Mouse (Mus musculus): ENCODE measurements around the gene Ifi213. TPM values are rescaled to one million over a fixed set of nuclear protein-coding genes. Genes with fewer than 3 reads are reported as not detected.

The Ifi213 gene
- 100 to 1,000 TPM; 182 to 213 TPM for total RNA-seq (2023)

GRCm38 (mm10) chr1:173598838-173599494, at the start of gene Ifi213:
Gene Ifi213 (minus strand): TSS chr1:173599274.

GRCm38 (mm10) chr1:173630622-173631021, 31.5 kb upstream of the Ifi213 start, which contains the start of gene Ifi209:
Gene Ifi209 (plus strand): TSS chr1:173630917.

GRCm38 (mm10) chr1:173535791-173536190, 63.3 kb downstream of the Ifi213 start, which contains the start of gene Ifi214:
Gene Ifi214 (minus strand): TSS chr1:173535957.

Other genes starting within 250 kb of the Ifi213 start
- gene Aim2, start 248.4 kb downstream of the Ifi213 start, total RNA-seq (2023), result 10 to 100 TPM; 49.3 to 72.0 TPM
- gene Cadm3, start 231.6 kb downstream of the Ifi213 start, total RNA-seq (2023), result under 1 TPM in 1 of 2 experiments, not detected in 1; 0.15 TPM
- 100 to 1,000 TPM; 121 to 135 TPM for gene Ifi206, start 108.2 kb downstream of the Ifi213 start, total RNA-seq (2023)
- 10 to 100 TPM; 44.9 to 54.5 TPM for gene Ifi214, start 63.3 kb downstream of the Ifi213 start, total RNA-seq (2023)
- gene Ifi209, start 31.6 kb upstream of the Ifi213 start, total RNA-seq (2023), result 100 to 1,000 TPM; 112 to 145 TPM
- gene Ifi208, start 74.4 kb upstream of the Ifi213 start, total RNA-seq (2023), result 100 to 1,000 TPM; 112 to 129 TPM
- 1 to 10 TPM; 1.2 TPM for gene Ifi207, start 142.5 kb upstream of the Ifi213 start, total RNA-seq (2023)
- 1 to 10 TPM; 8.2 to 8.3 TPM for gene Ifi204, start 167.7 kb upstream of the Ifi213 start, total RNA-seq (2023)

All from T-cell, adult 66 days (primary cell).